Mouse (Mus musculus) monocyte, adult 5-6 weeks (primary cell): ENCODE measurements around the gene Plekhd1. TPM values are rescaled to one million over a fixed set of nuclear protein-coding genes. Genes with fewer than 3 reads are reported as not detected.

Experiments
- ATAC-seq: fragments of 153-309, 156-312 bp; replicated peaks from 2 replicates; pipeline ENCODE4 v1.8.0; 2017; ENCODE audit warnings: mild to moderate bottlenecking; ENCODE audit not compliant: low TSS enrichment, insufficient number of reproducible peaks, severe bottlenecking, poor library complexity, low FRiP score
- total RNA-seq: library from RNA; stranded (forward); fragments of 200-1000, 200-491, 200-594 nt; gene quantifications from 3 replicates; pipeline ENCODE4 v1.2.3, GENCODE M21; 2017

Gene Plekhd1
- total RNA-seq, 1 experiment from 2014 or later, result not detected

GRCm38 (mm10) chr12:80737283-80737600 is 44.9 kb downstream of the Plekhd1 start:
- ATAC-seq, result no peak

- no peak for ATAC-seq
These were observed 47.1 kb downstream of the Plekhd1 start for GRCm38 (mm10) chr12:80739482-80739881.

DNA sequence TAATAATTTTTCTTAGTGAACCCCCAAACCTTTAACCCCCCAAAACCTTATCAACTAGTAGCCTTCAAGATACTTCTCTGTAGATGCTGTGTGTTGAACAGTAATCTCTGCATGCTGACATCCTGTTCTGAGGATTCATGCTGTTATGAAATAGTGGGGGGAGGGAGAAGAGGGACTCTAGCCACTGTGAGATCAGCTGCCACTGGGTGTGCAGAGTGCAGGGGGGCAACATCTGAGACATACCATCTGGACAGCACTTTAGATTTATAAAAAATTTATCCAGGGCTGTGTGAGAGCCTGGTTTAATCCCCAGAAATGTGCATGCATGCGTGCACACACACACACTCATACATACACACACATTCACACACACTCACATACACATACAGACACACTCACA is 52.2 kb downstream of the Plekhd1 start:
- no peak for ATAC-seq

GRCm38 (mm10) chr12:80746031-80746813 is 53.8 kb downstream of the Plekhd1 start:
- ATAC-seq, result no peak

DNA sequence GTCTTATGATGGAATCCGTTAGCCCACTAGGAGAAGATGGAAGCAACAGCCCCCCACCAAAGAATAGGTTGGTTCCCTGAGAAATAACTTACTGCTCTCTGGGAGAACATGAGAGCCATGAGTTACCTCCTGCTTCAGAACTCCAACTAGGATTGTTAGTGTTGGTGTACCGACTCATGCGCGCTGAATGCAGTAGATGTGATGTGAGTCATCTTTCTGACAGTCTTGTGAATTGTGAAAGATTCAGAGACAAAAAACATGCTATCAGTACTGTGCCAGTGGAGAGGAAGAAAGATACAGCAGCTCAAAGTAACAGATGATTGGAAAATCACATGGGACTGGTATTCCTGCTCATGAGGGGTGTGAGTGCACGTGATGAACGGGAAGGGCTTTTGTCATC is 59.2 kb downstream of the Plekhd1 start:
- ATAC-seq, result no peak

- no peak for ATAC-seq
These were observed 65.6 kb downstream of the Plekhd1 start for GRCm38 (mm10) chr12:80757751-80758558.

DNA sequence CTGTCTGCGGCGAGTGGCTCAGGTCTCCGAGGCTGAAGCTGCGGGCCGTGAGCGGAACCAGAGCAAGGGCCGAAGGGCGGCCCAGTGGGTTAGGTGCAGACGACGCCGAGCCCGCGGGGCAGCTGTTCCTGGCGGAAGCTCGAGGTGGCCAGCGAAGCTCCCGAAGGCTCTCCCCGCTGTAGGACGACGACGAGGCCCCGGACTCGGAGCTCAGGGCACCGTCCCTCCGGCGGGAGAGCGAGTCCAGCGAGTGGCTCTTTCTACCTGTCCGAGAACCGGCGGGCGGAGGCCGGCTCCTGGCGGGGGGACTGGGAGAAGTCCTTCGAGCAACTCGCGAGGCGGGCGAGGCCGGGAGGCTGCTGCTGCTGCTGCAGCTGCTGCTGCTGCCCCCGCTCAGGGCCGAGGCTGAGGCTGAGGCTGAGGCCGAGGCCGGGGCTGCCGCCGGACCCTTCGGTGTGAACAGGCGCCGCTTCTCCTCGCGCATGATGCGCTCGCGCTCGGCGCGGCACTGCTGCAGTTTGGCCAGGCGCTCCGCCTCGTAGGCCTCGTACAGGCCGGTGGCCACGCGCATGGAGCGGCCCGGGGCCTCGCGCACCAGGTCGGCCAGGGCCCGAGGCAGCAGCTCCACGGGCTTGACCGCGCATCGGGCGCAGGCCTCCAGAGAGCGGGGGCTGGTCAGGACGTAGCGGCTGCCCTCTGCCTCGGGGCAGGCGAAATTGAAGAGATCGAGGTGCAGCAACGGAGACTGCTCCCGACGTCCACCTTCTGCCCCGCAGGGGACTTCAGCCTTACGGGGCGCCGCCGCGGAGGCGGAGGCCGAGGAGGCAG is 66.4 kb downstream of the Plekhd1 start:
- no peak for ATAC-seq

DNA sequence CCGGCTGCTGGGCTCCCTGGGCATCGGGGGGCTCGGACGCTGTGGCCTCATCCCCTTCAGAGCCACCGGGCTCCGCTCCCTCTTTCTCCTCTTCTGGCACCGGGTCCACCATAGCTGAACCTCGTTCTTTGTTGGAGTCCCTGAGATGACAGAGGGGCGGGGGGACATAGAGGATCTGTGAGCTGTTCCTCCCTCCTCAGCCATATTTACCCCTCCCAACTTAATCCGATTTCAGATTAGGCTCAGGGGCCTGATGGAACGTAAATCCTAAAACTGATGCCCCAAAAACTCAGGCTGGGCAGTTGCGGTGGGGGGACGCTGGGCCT is 67.0 kb downstream of the Plekhd1 start:
- ATAC-seq, result no peak

DNA sequence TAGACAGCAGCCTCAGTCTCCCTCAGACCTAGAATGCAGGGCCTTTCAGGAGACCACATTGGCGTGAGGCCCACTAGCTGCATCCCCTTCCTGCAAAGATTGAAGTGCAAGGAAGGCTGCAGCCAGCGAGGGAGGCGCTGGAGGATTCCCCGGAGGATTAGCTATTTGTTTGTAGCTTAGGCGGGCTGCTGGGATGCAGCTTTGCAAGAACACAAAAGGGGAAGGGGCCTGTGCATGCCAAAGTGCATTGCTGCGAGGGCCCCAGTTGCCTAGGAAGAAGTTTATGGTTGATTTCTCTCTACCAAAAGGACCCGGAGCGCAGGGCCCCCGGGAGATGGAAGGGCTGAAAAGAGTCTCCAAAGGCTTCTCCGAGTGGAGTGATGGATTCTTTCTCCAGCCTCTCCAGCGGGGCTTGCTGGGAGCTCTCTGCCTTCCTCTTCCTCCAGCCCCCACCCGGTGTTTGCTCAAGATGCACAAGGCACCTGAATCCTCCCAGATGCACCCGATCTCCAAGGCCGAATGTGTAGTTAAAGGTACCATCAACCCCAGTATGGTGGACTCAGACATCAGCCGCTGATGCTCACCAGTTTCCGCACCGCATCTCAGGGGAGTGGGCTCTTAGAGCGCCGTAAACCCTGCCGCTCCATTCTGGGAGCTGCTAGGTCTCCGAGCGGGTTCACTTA is 67.5 kb downstream of the Plekhd1 start:
- no peak for ATAC-seq

GRCm38 (mm10) chr12:80760396-80760801 is 68.0 kb downstream of the Plekhd1 start, which contains the start of gene Ccdc177:
TSS of gene Ccdc177 (minus strand) at chr12:80760687.
- peak; percentile 65; the same call in 1 of the 2 replicates for ATAC-seq

DNA sequence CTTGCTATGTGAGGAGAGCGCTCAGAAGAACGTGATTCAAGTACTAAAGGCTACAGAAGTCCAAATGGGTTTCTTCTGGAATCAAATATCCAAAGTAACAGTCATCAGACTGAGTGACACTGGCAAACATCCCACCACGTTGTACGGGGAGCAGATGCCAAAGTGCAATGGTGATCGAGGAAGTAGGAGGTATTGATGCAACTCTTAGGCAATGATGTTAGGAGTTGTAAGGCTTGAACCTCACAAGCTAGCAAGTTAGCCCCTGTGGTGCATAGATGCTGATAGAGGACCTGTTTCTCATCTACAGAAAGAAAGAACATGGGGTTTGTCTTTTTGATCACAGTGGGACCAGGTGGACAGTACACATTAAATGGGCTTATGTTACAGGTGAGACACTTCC is 70.6 kb downstream of the Plekhd1 start:
- ATAC-seq, result no peak

DNA sequence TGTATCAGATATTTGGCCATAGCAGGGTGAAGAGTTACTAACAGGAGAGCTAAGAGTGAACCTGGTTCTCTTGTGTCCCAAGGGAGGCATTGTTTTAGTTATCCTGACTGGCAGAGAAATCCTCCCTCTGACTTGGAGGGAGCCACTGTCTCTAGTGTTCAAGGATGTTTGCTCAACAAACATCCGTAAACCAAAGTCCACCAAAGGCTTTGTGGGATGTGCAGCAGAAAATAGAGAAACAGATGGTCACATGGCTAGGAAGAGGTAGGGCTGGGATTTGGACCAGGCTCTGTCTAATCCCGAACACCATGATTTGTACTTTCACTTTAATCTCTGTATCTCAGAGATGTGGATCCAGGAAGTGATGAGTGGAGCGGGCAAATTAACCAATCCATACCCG is 71.7 kb downstream of the Plekhd1 start:
- no peak for ATAC-seq

GRCm38 (mm10) chr12:80769697-80770096 is 77.3 kb downstream of the Plekhd1 start:
- ATAC-seq, result peak; percentile 88

Other genes starting within 250 kb of the Plekhd1 start
- gene Exd2, start 229.5 kb upstream of the Plekhd1 start, total RNA-seq, result 29.2 to 48.5 TPM (median 31.7 TPM) in 3 replicates
- not detected in 3 replicates for gene Galnt16, start 174.3 kb upstream of the Plekhd1 start, total RNA-seq
- gene Slc39a9, start 48.7 kb upstream of the Plekhd1 start, total RNA-seq, result 7.9 to 18.9 TPM (median 8.6 TPM) in 3 replicates
- gene Erh, start 48.2 kb upstream of the Plekhd1 start, total RNA-seq, result 27.7 to 31.5 TPM (median 30.9 TPM) in 3 replicates
- not detected in 3 replicates for gene Ccdc177, start 68.1 kb downstream of the Plekhd1 start, total RNA-seq
- 49.0 to 81.1 TPM (median 52.5 TPM) in 3 replicates for gene Susd6, start 97.9 kb downstream of the Plekhd1 start, total RNA-seq